Mouse (Mus musculus) olfactory bulb, adult 2 months (tissue): ENCODE results near the gene Col4a1.

Experiments used
- CTCF ChIP-seq: fragments of 200-500 bp; IDR thresholded peaks from 2 replicates; pipeline ENCODE4 v1.5.1; 2012; ENCODE audit warnings: low read depth, mild to moderate bottlenecking, low read length, moderate library complexity; ENCODE audit not compliant: insufficient read depth
- POLR2A ChIP-seq: fragments of 200-500 bp; IDR thresholded peaks from 2 replicates; pipeline ENCODE4 v1.6.1; 2012; ENCODE audit warnings: mild to moderate bottlenecking, low read depth, low read length, moderate library complexity; ENCODE audit not compliant: insufficient read depth

DNA sequence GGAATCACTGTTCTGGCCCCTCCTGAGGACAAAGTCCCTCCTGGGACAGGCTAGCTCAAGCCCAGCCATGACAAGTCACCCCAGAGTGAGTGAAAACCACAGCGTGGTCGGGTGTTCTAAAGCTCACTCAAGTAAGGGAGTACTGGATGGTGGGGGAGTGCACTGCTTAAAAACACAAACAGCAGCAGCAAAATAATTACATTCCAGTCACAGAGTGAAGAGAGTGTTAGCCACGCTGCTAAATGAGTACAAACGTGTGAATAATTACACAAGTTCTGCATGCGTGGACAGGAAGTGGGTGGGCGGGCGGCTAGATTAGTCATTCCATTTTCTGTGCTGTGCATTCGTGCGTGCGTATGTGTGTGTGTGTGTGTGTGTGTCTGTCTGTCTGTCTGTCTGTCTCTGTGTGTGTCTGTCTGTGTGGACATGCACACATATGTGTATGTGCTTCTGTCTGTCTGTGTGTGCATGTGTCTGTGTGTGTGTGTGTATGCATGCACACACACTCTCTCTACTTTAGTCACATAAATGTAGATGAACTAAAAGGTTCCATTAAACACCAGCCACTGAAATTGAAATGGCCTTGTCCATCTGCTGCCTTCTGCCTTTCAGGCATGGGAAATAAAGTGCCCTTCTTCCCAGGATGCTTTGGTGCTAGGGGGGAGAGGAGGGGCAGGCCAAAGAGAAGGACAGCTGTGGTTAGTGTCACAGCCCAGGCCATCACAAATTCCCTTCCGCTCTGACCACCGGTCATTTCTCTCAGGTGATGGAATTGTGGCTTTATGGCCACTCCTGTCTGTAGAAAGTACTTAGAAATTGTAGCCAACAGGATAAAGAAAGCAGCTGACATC lies 109.1 kb downstream of the Col4a1 start:
- TF ChIP-seq CTCF, result no peak
- no peak for TF ChIP-seq POLR2A
